Mouse (Mus musculus) liver, postnatal 0 days (tissue): ENCODE measurements around the gene Drd4.

Source experiments
- CTCF ChIP-seq: sonication (generic); IDR thresholded peaks from 2 replicates; pipeline ENCODE4 v1.5.1; 2016; ENCODE audit warnings: antibody characterized with exemption, low read depth
- EP300 ChIP-seq: IDR thresholded peaks from 2 replicates; pipeline ENCODE4 v1.6.1; 2016; ENCODE audit warnings: antibody characterized with exemption, low read depth, mild to moderate bottlenecking

DNA sequence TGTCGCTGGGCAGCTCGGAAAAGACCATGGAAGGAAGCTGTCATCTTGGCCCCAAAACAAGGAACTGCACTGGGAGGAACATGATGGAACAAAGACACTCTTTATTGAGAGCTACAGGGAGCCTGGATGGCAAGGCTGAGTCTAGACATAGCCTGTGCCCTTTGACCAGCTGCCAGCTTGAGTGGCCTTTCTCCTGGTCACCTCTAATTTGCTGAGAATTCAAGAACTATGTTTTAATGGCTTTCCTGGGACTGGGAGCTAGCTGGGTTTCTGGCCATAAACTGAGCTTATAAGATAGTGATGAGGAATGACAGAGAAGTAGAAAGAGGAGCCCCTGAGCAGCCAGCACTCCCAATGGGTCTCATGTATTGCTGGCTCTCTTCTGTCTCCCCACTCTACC is 51.4 kb downstream of the Drd4 start:
- no peak for TF ChIP-seq CTCF
- no peak for TF ChIP-seq EP300
